Mouse (Mus musculus): ENCODE results near the gene Gm5294.

- TF ChIP-seq GATA1 (IDR thresholded peaks at IDR 0.05; ENCODE audit: low read length) (no peak), TAL1 (IDR thresholded peaks at IDR 0.05; ENCODE audit: low read length) (no peak)
These were observed 13.5 kb downstream of the Gm5294 start for GRCm38 (mm10) chr5:138833406-138833805.

Measured in erythroblast, embryonic 14.5 days (primary cell).